14 mouse cellular contexts compared by ENCODE assay signal in genomic region chr1:91013803-91014202, GRCm38 (mm10). TPM values are rescaled to one million over a fixed set of nuclear protein-coding genes. Genes with fewer than 3 reads are reported as not detected.
DNase-seq lines count a peak whose midpoint lies in the region; ATAC-seq lines count a peak whose summit lies in the region.
"Had no signal": no experiment of that assay in that cellular context is flagged by ENCODE, and none has a peak within 500 bp of the region (broad histone marks: within the 10 kb centered on the region; RNA-seq: fewer than 3 reads in every experiment).

No protein-coding gene starts in this region.

- peaks cover 93% of the 10 kb centered on the region for H3K4me1 ChIP-seq in heart, embryonic 12.5 days (replicated peaks)

- H3K4me2 ChIP-seq in heart, embryonic 12.5 days: no peak overlapping the region
- H3K4me2 ChIP-seq: hindbrain, embryonic 12.5 days; midbrain, embryonic 12.5 days; neural tube, embryonic 12.5 days had no signal

- H3K4me3 ChIP-seq in heart, embryonic 12.5 days: no peak overlapping the region
- H3K4me3 ChIP-seq: hindbrain, embryonic 12.5 days; midbrain, embryonic 12.5 days; neural tube, embryonic 12.5 days had no signal

- peak; percentile 34 for DNase-seq in adrenal gland, postnatal 10 days
- no peak for DNase-seq in adrenal gland, postnatal 4 days (ENCODE audit: low spot score in 2 of 2)
- peak; percentile 38 for DNase-seq in Muller cell, postnatal 12 days (ENCODE audit: inconsistent ontology term)
- DNase-seq in kidney, postnatal 36 days: peak; percentile 51 to 61
- DNase-seq in thymus, postnatal 25 days: no peak
- no peak for DNase-seq in retina, embryonic 14.5 days (ENCODE audit: low spot score)
- no peak for DNase-seq in retina, postnatal 1 day
- DNase-seq: cerebellum, adult 9-10 months had no signal

- 0 out of 2 replicates have a peak, but pooled peaks cover 6% of the 10 kb centered on the region for H3K36me3 ChIP-seq in heart, embryonic 12.5 days
- H3K36me3 ChIP-seq: hindbrain, embryonic 12.5 days; midbrain, embryonic 12.5 days; neural tube, embryonic 12.5 days had no signal

- H3K27ac ChIP-seq in heart, embryonic 12.5 days (ENCODE audit: poor library complexity, severe bottlenecking): peak overlapping the region; percentile 99
- H3K27ac ChIP-seq: hindbrain, embryonic 12.5 days; midbrain, embryonic 12.5 days; neural tube, embryonic 12.5 days had no signal

- H3K9me3 ChIP-seq in heart, embryonic 12.5 days (replicated peaks): no peaks in the 10 kb centered on the region
- H3K9me3 ChIP-seq: hindbrain, embryonic 12.5 days; midbrain, embryonic 12.5 days; neural tube, embryonic 12.5 days had no signal

- H3K27me3 ChIP-seq in heart, embryonic 12.5 days (replicated peaks): no peaks in the 10 kb centered on the region
- H3K27me3 ChIP-seq: hindbrain, embryonic 12.5 days; midbrain, embryonic 12.5 days; neural tube, embryonic 12.5 days had no signal

- WGBS in heart, embryonic 12.5 days: 59% methylated on average over 3 of the region's 3 CpGs

- H3K9ac ChIP-seq in heart, embryonic 12.5 days: peak overlapping the region; percentile 50
- H3K9ac ChIP-seq: hindbrain, embryonic 12.5 days; midbrain, embryonic 12.5 days; neural tube, embryonic 12.5 days had no signal

- no peak for ATAC-seq in heart, embryonic 12.5 days (ENCODE audit: insufficient number of reproducible peaks, low FRiP score)

RNA-seq across cellular contexts. Expression of gene Lrrfip1, which starts 15.3 kb away (rescaled TPM):
- 10 to 100 TPM; 42.7 to 57.2 TPM for total RNA-seq in adrenal gland, postnatal 10 days (2021)
- total RNA-seq in adrenal gland, postnatal 4 days (2021): 10 to 100 TPM; 54.7 to 56.7 TPM
- polyA plus RNA-seq in heart, embryonic 12.5 days (2016; fragmentation: Nextera tagmentation; extraction: Ambion mirVana): 151 and 161 TPM in 2 replicates

RNA-seq across cellular contexts. Expression of gene Rab17, which starts 44.3 kb away (rescaled TPM):
- 1 to 10 TPM; 2.1 to 2.8 TPM for total RNA-seq in adrenal gland, postnatal 10 days (2021)
- total RNA-seq in adrenal gland, postnatal 4 days (2021): 1 to 10 TPM; 1.2 to 2.5 TPM
- 0.64 and 1.3 TPM in 2 replicates for polyA plus RNA-seq in heart, embryonic 12.5 days (2016; fragmentation: Nextera tagmentation; extraction: Ambion mirVana)
- total RNA-seq: adrenal gland, postnatal 36 days; MEL had no signal
- polyA plus RNA-seq: midbrain, embryonic 12.5 days; neural tube, embryonic 12.5 days had no signal

Comparison
In these comparisons a context has a peak if more than half of its experiments do, and no peak if none do; other contexts are left out.
1. DNase-seq: peak in adrenal gland, postnatal 10 days (single experiment), Muller cell, postnatal 12 days (single experiment) and kidney, postnatal 36 days (2 of 2); none in adrenal gland, postnatal 4 days (0 of 2), thymus, postnatal 25 days (single experiment), retina, embryonic 14.5 days (single experiment) and retina, postnatal 1 day (single experiment).